Mouse (Mus musculus) megakaryocyte, embryonic 14.5 days (primary cell): ENCODE results near the gene Taar8b. TPM values are rescaled to one million over a fixed set of nuclear protein-coding genes. Genes with fewer than 3 reads are reported as not detected.
A peak's percentile ranks its signal among the peaks of the same experiment; 100 is the strongest.
"Not testable (repeated sequence)": the region's sequence is repeated elsewhere in the genome, so short reads cannot be mapped to it uniquely, and the experiment has no call there.

Source experiments
- H3K27me3 ChIP-seq: replicated peaks from 2 replicates; pipeline ENCODE3; 2012; ENCODE audit warnings: inconsistent platforms
- H3K36me3 ChIP-seq: replicated peaks from 2 replicates; pipeline ENCODE3; 2012; ENCODE audit warnings: low read length, inconsistent platforms, mixed read lengths
- H3K4me1 ChIP-seq: 2 replicates; pipeline ENCODE4 v1.6.1; 2012; ENCODE audit warnings: inconsistent platforms
- H3K4me3 ChIP-seq: replicated peaks from 2 replicates; pipeline ENCODE3; 2012; ENCODE audit warnings: moderate library complexity, mild to moderate bottlenecking, inconsistent platforms
- H3K9me3 ChIP-seq: 2 replicates; pipeline ENCODE4 v1.6.1; 2012; ENCODE audit warnings: inconsistent platforms
- FLI1 ChIP-seq: IDR thresholded peaks from 2 replicates; pipeline ENCODE4 v1.6.1; 2012; ENCODE audit warnings: low read length, inconsistent platforms, mixed read lengths
- GATA1 ChIP-seq: IDR thresholded peaks from 3 replicates; pipeline ENCODE4 v1.6.1; 2012; ENCODE audit warnings: mixed read lengths, low read length, inconsistent platforms, borderline replicate concordance
- polyA plus RNA-seq: library from polyadenylated mRNA; stranded (reverse); fragments of >175 nt; gene quantifications from 2 replicates; pipeline ENCODE4 v1.2.3, GENCODE M21; 2012; ENCODE audit warnings: low replicate concordance; ENCODE audit not compliant: insufficient read depth

The Taar8b gene
- polyA plus RNA-seq, 1 experiment, result not detected

DNA sequence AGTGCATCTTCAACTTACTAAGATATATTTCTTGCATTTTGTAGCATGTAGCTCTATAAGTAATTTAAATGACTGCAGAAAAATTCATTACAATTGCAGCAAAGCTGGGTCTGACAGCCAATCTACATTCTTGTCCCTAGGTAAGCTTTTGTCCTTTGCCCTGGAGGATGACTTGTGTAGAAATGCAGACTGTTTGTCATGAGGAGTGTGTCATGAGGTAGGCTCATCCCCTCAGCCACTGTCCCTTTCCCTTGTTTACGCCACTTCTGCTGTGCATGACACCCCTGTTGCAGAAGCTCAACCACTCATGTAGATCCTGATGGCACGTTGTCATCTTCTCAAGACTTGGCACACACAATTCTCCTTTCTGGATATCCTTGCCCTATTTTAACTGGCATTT, 4.9 kb downstream of the Taar8b start:
- H3K4me3 ChIP-seq, result peak overlapping the region; percentile 42
- no peaks in the 10 kb centered on the region for H3K27me3 ChIP-seq
- H3K9me3 ChIP-seq, result no peaks in the 10 kb centered on the region
- TF ChIP-seq FLI1, result no peak
- no peaks in the 10 kb centered on the region for H3K36me3 ChIP-seq
- peaks cover 4% of the 10 kb centered on the region; the same call in 1 of the 2 replicates for H3K4me1 ChIP-seq

GRCm38 (mm10) chr10:24086555-24086954, 5.5 kb downstream of the Taar8b start:
- H3K36me3 ChIP-seq, result no peaks in the 10 kb centered on the region
- H3K4me3 ChIP-seq, result no peak overlapping the region
- H3K4me1 ChIP-seq, result peaks cover 4% of the 10 kb centered on the region; the same call in 1 of the 2 replicates
- no peaks in the 10 kb centered on the region for H3K27me3 ChIP-seq
- TF ChIP-seq GATA1, result no peak
- no peak for TF ChIP-seq FLI1
- H3K9me3 ChIP-seq, result no peaks in the 10 kb centered on the region

DNA sequence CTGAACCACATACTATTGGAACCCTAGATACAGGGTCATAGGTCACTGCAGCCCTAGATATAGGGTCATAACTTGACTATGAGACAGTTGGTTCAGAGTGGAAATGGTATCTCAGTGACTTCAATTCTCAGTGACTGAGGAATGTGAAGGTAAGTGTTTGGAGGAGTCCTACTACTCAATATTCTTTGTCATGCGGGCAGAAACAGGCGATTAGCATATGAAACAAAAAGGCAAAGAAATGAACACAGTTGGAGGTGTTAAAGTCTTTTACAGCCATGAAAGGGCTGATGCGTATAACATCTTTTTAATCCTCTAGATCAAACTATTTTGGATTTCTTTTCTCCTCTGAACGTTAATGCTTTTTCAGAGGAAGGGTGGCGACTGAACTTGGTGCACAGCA, 6.2 kb downstream of the Taar8b start:
- H3K27me3 ChIP-seq, result no peaks in the 10 kb centered on the region
- no peak overlapping the region for H3K4me3 ChIP-seq
- peaks cover 4% of the 10 kb centered on the region; the same call in 1 of the 2 replicates for H3K4me1 ChIP-seq
- H3K36me3 ChIP-seq, result no peaks in the 10 kb centered on the region
- no peaks in the 10 kb centered on the region for H3K9me3 ChIP-seq
- no peak for TF ChIP-seq GATA1
- no peak for TF ChIP-seq FLI1

DNA sequence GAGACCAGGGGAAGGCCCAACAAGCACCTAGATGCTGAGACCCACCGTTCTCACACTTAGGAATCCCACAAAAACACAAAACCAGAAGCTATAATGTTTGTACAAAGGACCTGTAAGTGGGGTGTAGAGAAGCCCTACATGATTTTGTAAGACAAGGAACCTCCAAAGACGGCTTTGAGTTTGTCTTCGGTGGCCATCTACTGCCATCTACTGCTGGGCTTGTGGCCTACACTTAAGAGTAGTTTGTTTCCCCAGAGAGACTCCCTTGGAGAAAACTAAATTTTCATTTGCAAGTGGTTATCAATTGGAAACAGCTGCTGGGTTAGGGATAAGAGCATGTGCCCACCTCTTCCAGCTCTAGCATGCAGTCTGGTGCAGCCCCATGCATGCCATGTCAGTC, 11.9 kb downstream of the Taar8b start:
- Histone ChIP-seq H3K9me3 (no peaks in the 10 kb centered on the region), H3K4me3 (no peak overlapping the region), H3K36me3 (no peaks in the 10 kb centered on the region), H3K4me1 (peaks cover 3% of the 10 kb centered on the region; the same call in 1 of the 2 replicates), H3K27me3 (no peaks in the 10 kb centered on the region)
- no peak for TF ChIP-seq GATA1
- no peak for TF ChIP-seq FLI1

DNA sequence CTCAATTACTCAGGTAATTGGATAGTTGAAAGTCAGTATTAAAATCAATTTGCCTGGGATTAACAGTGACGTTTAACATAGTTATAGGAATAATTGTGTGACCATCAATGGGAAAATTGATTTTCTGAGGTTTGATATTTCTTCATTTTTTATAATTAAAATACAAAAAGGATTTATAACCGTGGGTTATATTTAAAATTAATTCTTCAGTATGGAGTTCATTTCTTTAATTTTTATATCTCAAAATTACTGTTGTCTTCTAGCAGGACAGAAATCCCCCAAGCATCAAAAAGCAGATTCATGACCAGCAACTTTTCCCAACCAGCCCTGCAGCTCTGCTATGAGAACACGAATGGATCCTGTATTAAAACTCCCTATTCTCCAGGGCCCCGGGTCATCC, 15.9 kb downstream of the Taar8b start, which contains the start of gene Taar8a:
TSS of gene Taar8a (plus strand) at position 301 of the 400 bp plus-strand sequence.
- H3K4me1 ChIP-seq, H3K4me3 ChIP-seq, H3K9me3 ChIP-seq, H3K36me3 ChIP-seq, H3K27me3 ChIP-seq: not testable (repeated sequence)

GRCm38 (mm10) chr10:24074751-24075150, 17.3 kb downstream of the Taar8b start:
- not testable (repeated sequence) for H3K27me3 ChIP-seq, H3K36me3 ChIP-seq, H3K9me3 ChIP-seq, H3K4me3 ChIP-seq, H3K4me1 ChIP-seq

DNA sequence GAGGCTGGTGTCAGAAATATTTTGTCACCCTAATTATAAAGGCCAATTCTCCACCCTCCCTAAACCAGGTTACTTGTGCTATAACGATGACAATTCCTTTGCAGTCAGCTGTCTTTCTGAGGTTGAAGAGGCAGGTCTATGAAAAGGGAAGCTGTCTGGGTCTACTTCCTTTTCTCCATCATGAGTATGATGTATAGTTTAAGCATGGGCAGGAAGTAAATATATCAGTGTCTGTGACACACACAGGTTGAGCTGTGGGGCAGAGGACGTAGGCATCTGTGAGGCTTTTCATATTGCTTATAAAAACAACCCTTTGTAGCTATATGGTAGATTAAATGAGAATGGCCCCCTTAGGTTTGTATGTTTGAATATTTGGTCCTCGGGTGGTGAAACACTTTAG, 33.1 kb downstream of the Taar8b start:
- Histone ChIP-seq H3K27me3 (no peaks in the 10 kb centered on the region), H3K4me1 (no peaks in the 10 kb centered on the region), H3K9me3 (no peaks in the 10 kb centered on the region), H3K4me3 (no peak overlapping the region), H3K36me3 (no peaks in the 10 kb centered on the region)
- TF ChIP-seq GATA1 (no peak), FLI1 (no peak)

GRCm38 (mm10) chr10:24052039-24052438, 40.1 kb downstream of the Taar8b start:
- no peak for TF ChIP-seq GATA1
- TF ChIP-seq FLI1, result no peak
- Histone ChIP-seq H3K9me3 (no peaks in the 10 kb centered on the region), H3K4me1 (no peaks in the 10 kb centered on the region), H3K27me3 (no peaks in the 10 kb centered on the region), H3K4me3 (no peak overlapping the region), H3K36me3 (no peaks in the 10 kb centered on the region)

DNA sequence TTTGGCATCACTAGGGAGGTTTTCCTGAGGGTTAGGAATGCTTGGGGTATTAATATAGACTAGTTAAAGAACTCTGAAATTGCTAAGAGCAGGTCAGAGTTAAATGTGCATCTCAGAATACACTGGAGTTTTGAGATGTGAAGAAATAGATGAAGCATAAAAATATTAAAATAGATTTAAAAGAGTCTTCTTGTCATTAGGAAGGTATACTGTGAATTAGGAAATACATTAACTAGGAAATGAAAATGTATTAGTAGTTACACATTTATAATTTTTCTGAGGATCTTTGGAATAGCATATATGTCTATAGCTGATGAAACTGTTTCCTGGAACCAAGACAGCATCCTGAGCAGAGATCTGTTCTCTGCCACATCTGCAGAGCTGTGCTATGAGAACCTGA, 42.9 kb downstream of the Taar8b start, which contains the start of gene Taar7f:
TSS of gene Taar7f (plus strand) at position 301 of the 400 bp plus-strand sequence.
- no peak for TF ChIP-seq FLI1
- Histone ChIP-seq H3K36me3 (no peaks in the 10 kb centered on the region), H3K9me3 (no peaks in the 10 kb centered on the region), H3K4me3 (no peak within 1 kb of the TSS), H3K27me3 (no peaks in the 10 kb centered on the region), H3K4me1 (no peaks in the 10 kb centered on the region)

Other genes with a start within 250 kb of the Taar8b start
- gene Vnn3, start 240.8 kb downstream of the Taar8b start, polyA plus RNA-seq, result not detected in 2 replicates
- not detected in 2 replicates for gene Vnn1, start 197.6 kb downstream of the Taar8b start, polyA plus RNA-seq
- not detected in 2 replicates for gene Taar1, start 171.9 kb downstream of the Taar8b start, polyA plus RNA-seq
- not detected in 2 replicates for gene Taar2, start 153.7 kb downstream of the Taar8b start, polyA plus RNA-seq
- gene Taar3, start 142.7 kb downstream of the Taar8b start, polyA plus RNA-seq, result not detected in 2 replicates
- not detected in 2 replicates for gene Taar4, start 131.8 kb downstream of the Taar8b start, polyA plus RNA-seq
- not detected in 2 replicates for gene Taar5, start 121.6 kb downstream of the Taar8b start, polyA plus RNA-seq
- gene Taar6, start 106.6 kb downstream of the Taar8b start, polyA plus RNA-seq, result not detected in 2 replicates
- not detected in 2 replicates for gene Taar7a, start 98.8 kb downstream of the Taar8b start, polyA plus RNA-seq
- gene Taar7b, start 92.4 kb downstream of the Taar8b start, polyA plus RNA-seq, result not detected in 2 replicates
- not detected in 2 replicates for gene Taar7d, start 65.1 kb downstream of the Taar8b start, polyA plus RNA-seq
- gene Taar7e, start 54.7 kb downstream of the Taar8b start, polyA plus RNA-seq, result not detected in 2 replicates
- gene Taar7f, start 42.8 kb downstream of the Taar8b start, polyA plus RNA-seq, result not detected in 2 replicates
- gene Taar8a, start 15.8 kb downstream of the Taar8b start, polyA plus RNA-seq, result not detected in 2 replicates
- gene Taar8c, start 9.6 kb upstream of the Taar8b start, polyA plus RNA-seq, result not detected in 2 replicates
- not detected in 2 replicates for gene Taar9, start 17.2 kb upstream of the Taar8b start, polyA plus RNA-seq
- gene Stx7, start 57.0 kb upstream of the Taar8b start, polyA plus RNA-seq, result 109 and 228 TPM in 2 replicates
- gene Moxd1, start 131.2 kb upstream of the Taar8b start, polyA plus RNA-seq, result not detected in 2 replicates